Mouse (Mus musculus): ENCODE measurements around the gene Fam102a. TPM values are rescaled to one million over a fixed set of nuclear protein-coding genes. Genes with fewer than 3 reads are reported as not detected.

Fam102a gene
- polyA plus RNA-seq, 1 experiment from 2014 or later, result 9.0 TPM

- ATAC-seq (ENCODE audit: low FRiP score) (no peak), DNase-seq (ENCODE audit: low spot score) (peak; percentile 64)
These were observed 75.6 kb downstream of the Fam102a start for GRCm38 (mm10) chr2:32610610-32611229.

GRCm38 (mm10) chr2:32612274-32612673 is 77.1 kb downstream of the Fam102a start:
- Histone ChIP-seq H3K4me2 (replicated peaks; ENCODE audit: low read depth, low read length) (no peak overlapping the region), H3K36me3 (ENCODE audit: control insufficient read depth, insufficient read depth, low read length) (no peaks in the 10 kb centered on the region), H3K4me1 (replicated peaks; ENCODE audit: control insufficient read depth, insufficient read depth, low read length) (peaks cover 7% of the 10 kb centered on the region; the same call in 1 of the 2 replicates), H3K27me3 (ENCODE audit: control insufficient read depth, insufficient read depth, low read length) (peaks cover 4% of the 10 kb centered on the region; the same call in 1 of the 2 replicates), H3K27ac (ENCODE audit: low read depth, low read length) (no peak overlapping the region), H3K9me3 (ENCODE audit: control insufficient read depth, low read length) (no peaks in the 10 kb centered on the region), H3K9ac (ENCODE audit: low read depth, low read length) (no peak overlapping the region), H3K4me3 (ENCODE audit: low read depth, low read length) (no peak overlapping the region)
- DNase-seq (ENCODE audit: low spot score), result no peak
- no peak for ATAC-seq (ENCODE audit: low FRiP score)
- 63% methylated on average over 26 of the region's 26 CpGs for WGBS

More at GRCm38 (mm10) chr2:32610610-32611229, 75.6 kb downstream of the Fam102a start:
- H3K4me2 ChIP-seq (replicated peaks; ENCODE audit: low read depth, low read length), result peak overlapping the region; percentile 34
- H3K4me1 ChIP-seq (replicated peaks; ENCODE audit: control insufficient read depth, insufficient read depth, low read length), result peaks cover 7% of the 10 kb centered on the region; the same call in 1 of the 2 replicates
- no peak overlapping the region for H3K27ac ChIP-seq (ENCODE audit: low read depth, low read length)
- no peaks in the 10 kb centered on the region for H3K36me3 ChIP-seq (ENCODE audit: control insufficient read depth, insufficient read depth, low read length)
- peak overlapping the region; percentile 15 for H3K4me3 ChIP-seq (ENCODE audit: low read depth, low read length)
- no peaks in the 10 kb centered on the region for H3K9me3 ChIP-seq (ENCODE audit: control insufficient read depth, low read length)
- H3K9ac ChIP-seq (ENCODE audit: low read depth, low read length), result no peak overlapping the region
- peaks cover 4% of the 10 kb centered on the region; the same call in 1 of the 2 replicates for H3K27me3 ChIP-seq (ENCODE audit: control insufficient read depth, insufficient read depth, low read length)
- WGBS, result 21% methylated on average over 23 of the region's 23 CpGs

- ATAC-seq (ENCODE audit: low FRiP score) (no peak), DNase-seq (ENCODE audit: low spot score) (no peak)
- WGBS, result 94% methylated on average over 1 of the region's 1 CpGs
These were observed 82.0 kb downstream of the Fam102a start for GRCm38 (mm10) chr2:32617109-32617508.

GRCm38 (mm10) chr2:32617601-32618000 is 82.5 kb downstream of the Fam102a start:
- Histone ChIP-seq H3K27ac (ENCODE audit: low read depth, low read length) (no peak overlapping the region), H3K9me3 (ENCODE audit: control insufficient read depth, low read length) (no peaks in the 10 kb centered on the region), H3K4me2 (replicated peaks; ENCODE audit: low read depth, low read length) (no peak overlapping the region), H3K27me3 (ENCODE audit: control insufficient read depth, insufficient read depth, low read length) (no peaks in the 10 kb centered on the region), H3K9ac (ENCODE audit: low read depth, low read length) (no peak overlapping the region), H3K36me3 (ENCODE audit: control insufficient read depth, insufficient read depth, low read length) (no peaks in the 10 kb centered on the region), H3K4me1 (replicated peaks; ENCODE audit: control insufficient read depth, insufficient read depth, low read length) (peaks cover 2% of the 10 kb centered on the region; the same call in 1 of the 2 replicates), H3K4me3 (ENCODE audit: low read depth, low read length) (no peak overlapping the region)
- DNase-seq (ENCODE audit: low spot score), result no peak
- 96% methylated on average over 4 of the region's 4 CpGs for WGBS
- no peak for ATAC-seq (ENCODE audit: low FRiP score)

More at GRCm38 (mm10) chr2:32617109-32617508, 82.0 kb downstream of the Fam102a start:
- no peaks in the 10 kb centered on the region for H3K27me3 ChIP-seq (ENCODE audit: control insufficient read depth, insufficient read depth, low read length)
- no peaks in the 10 kb centered on the region for H3K36me3 ChIP-seq (ENCODE audit: control insufficient read depth, insufficient read depth, low read length)
- no peak overlapping the region for H3K27ac ChIP-seq (ENCODE audit: low read depth, low read length)
- no peak overlapping the region for H3K9ac ChIP-seq (ENCODE audit: low read depth, low read length)
- no peak overlapping the region for H3K4me3 ChIP-seq (ENCODE audit: low read depth, low read length)
- peaks cover 2% of the 10 kb centered on the region; the same call in 1 of the 2 replicates for H3K4me1 ChIP-seq (replicated peaks; ENCODE audit: control insufficient read depth, insufficient read depth, low read length)
- H3K9me3 ChIP-seq (ENCODE audit: control insufficient read depth, low read length), result no peaks in the 10 kb centered on the region
- no peak overlapping the region for H3K4me2 ChIP-seq (replicated peaks; ENCODE audit: low read depth, low read length)

- Histone ChIP-seq H3K4me3 (ENCODE audit: low read depth, low read length) (no peak overlapping the region), H3K4me2 (replicated peaks; ENCODE audit: low read depth, low read length) (no peak overlapping the region), H3K36me3 (ENCODE audit: control insufficient read depth, insufficient read depth, low read length) (no peaks in the 10 kb centered on the region), H3K27me3 (ENCODE audit: control insufficient read depth, insufficient read depth, low read length) (no peaks in the 10 kb centered on the region), H3K9ac (ENCODE audit: low read depth, low read length) (no peak overlapping the region), H3K27ac (ENCODE audit: low read depth, low read length) (no peak overlapping the region), H3K4me1 (replicated peaks; ENCODE audit: control insufficient read depth, insufficient read depth, low read length) (peaks cover 2% of the 10 kb centered on the region; the same call in 1 of the 2 replicates), H3K9me3 (ENCODE audit: control insufficient read depth, low read length) (no peaks in the 10 kb centered on the region)
- ATAC-seq (ENCODE audit: low FRiP score) (no peak), DNase-seq (ENCODE audit: low spot score) (no peak)
- 73% methylated on average over 9 of the region's 9 CpGs for WGBS
These were observed 82.9 kb downstream of the Fam102a start for GRCm38 (mm10) chr2:32618051-32618450.

Other genes with a start within 250 kb of the Fam102a start
- gene Golga2, start 247.9 kb upstream of the Fam102a start, polyA plus RNA-seq (2014; fragmentation: Nextera tagmentation; extraction: Ambion mirVana), result 14.6 and 17.7 TPM in 2 replicates
- gene Swi5, start 247.3 kb upstream of the Fam102a start, polyA plus RNA-seq (2014; fragmentation: Nextera tagmentation; extraction: Ambion mirVana), result 185 and 378 TPM in 2 replicates
- gene Ciz1, start 183.0 kb upstream of the Fam102a start, polyA plus RNA-seq (2014; fragmentation: Nextera tagmentation; extraction: Ambion mirVana), result 42.4 and 49.0 TPM in 2 replicates
- 17.4 and 22.6 TPM in 2 replicates for gene Dnm1, start 182.0 kb upstream of the Fam102a start, polyA plus RNA-seq (2014; fragmentation: Nextera tagmentation; extraction: Ambion mirVana)
- gene 1110008P14Rik, start 153.4 kb upstream of the Fam102a start, polyA plus RNA-seq (2014; fragmentation: Nextera tagmentation; extraction: Ambion mirVana), result 62.1 and 62.7 TPM in 2 replicates
- gene Lcn2, start 147.1 kb upstream of the Fam102a start, polyA plus RNA-seq (2014; fragmentation: Nextera tagmentation; extraction: Ambion mirVana), result 0.19 TPM in 1 of 2 replicates, not detected in the other
- 30.2 and 30.8 TPM in 2 replicates for gene Ptges2, start 139.4 kb upstream of the Fam102a start, polyA plus RNA-seq (2014; fragmentation: Nextera tagmentation; extraction: Ambion mirVana)
- gene Naif1, start 84.9 kb upstream of the Fam102a start, polyA plus RNA-seq (2014; fragmentation: Nextera tagmentation; extraction: Ambion mirVana), result 5.2 and 6.0 TPM in 2 replicates
- gene Slc25a25, start 83.9 kb upstream of the Fam102a start, polyA plus RNA-seq (2014; fragmentation: Nextera tagmentation; extraction: Ambion mirVana), result 19.5 and 28.4 TPM in 2 replicates
- 115 and 125 TPM in 2 replicates for gene Dpm2, start 35.5 kb downstream of the Fam102a start, polyA plus RNA-seq (2014; fragmentation: Nextera tagmentation; extraction: Ambion mirVana)
- 2.1 and 2.6 TPM in 2 replicates for gene Pip5kl1, start 39.5 kb downstream of the Fam102a start, polyA plus RNA-seq (2014; fragmentation: Nextera tagmentation; extraction: Ambion mirVana)
- gene 9430097D07Rik, start 40.4 kb downstream of the Fam102a start, polyA plus RNA-seq (2014; fragmentation: Nextera tagmentation; extraction: Ambion mirVana), result 0.37 and 0.42 TPM in 2 replicates
- 12.9 and 13.4 TPM in 2 replicates for gene St6galnac4, start 51.8 kb downstream of the Fam102a start, polyA plus RNA-seq (2014; fragmentation: Nextera tagmentation; extraction: Ambion mirVana)
- 3.2 and 5.0 TPM in 2 replicates for gene St6galnac6, start 64.4 kb downstream of the Fam102a start, polyA plus RNA-seq (2014; fragmentation: Nextera tagmentation; extraction: Ambion mirVana)
- gene Ak1, start 86.4 kb downstream of the Fam102a start, polyA plus RNA-seq (2014; fragmentation: Nextera tagmentation; extraction: Ambion mirVana), result 23.4 and 23.9 TPM in 2 replicates
- 18.1 and 23.1 TPM in 2 replicates for gene Eng, start 111.3 kb downstream of the Fam102a start, polyA plus RNA-seq (2014; fragmentation: Nextera tagmentation; extraction: Ambion mirVana)
- 11.2 and 13.6 TPM in 2 replicates for gene Fpgs, start 168.8 kb downstream of the Fam102a start, polyA plus RNA-seq (2014; fragmentation: Nextera tagmentation; extraction: Ambion mirVana)
- gene Cdk9, start 177.7 kb downstream of the Fam102a start, polyA plus RNA-seq (2014; fragmentation: Nextera tagmentation; extraction: Ambion mirVana), result 77.3 and 79.9 TPM in 2 replicates
- 25.9 and 27.6 TPM in 2 replicates for gene Sh2d3c, start 185.7 kb downstream of the Fam102a start, polyA plus RNA-seq (2014; fragmentation: Nextera tagmentation; extraction: Ambion mirVana)
- gene 6330409D20Rik, start 205.7 kb downstream of the Fam102a start, polyA plus RNA-seq (2014; fragmentation: Nextera tagmentation; extraction: Ambion mirVana), result 2.3 and 3.0 TPM in 2 replicates
- gene Tor2a, start 221.9 kb downstream of the Fam102a start, polyA plus RNA-seq (2014; fragmentation: Nextera tagmentation; extraction: Ambion mirVana), result 53.1 and 53.5 TPM in 2 replicates
- 0.22 and 0.34 TPM in 2 replicates for gene Ttc16, start 240.3 kb downstream of the Fam102a start, polyA plus RNA-seq (2014; fragmentation: Nextera tagmentation; extraction: Ambion mirVana)
- 4.2 and 4.3 TPM in 2 replicates for gene Ptrh1, start 240.5 kb downstream of the Fam102a start, polyA plus RNA-seq (2014; fragmentation: Nextera tagmentation; extraction: Ambion mirVana)
- gene Cfap157, start 249.1 kb downstream of the Fam102a start, polyA plus RNA-seq (2014; fragmentation: Nextera tagmentation; extraction: Ambion mirVana), result 0.80 and 0.98 TPM in 2 replicates